Mouse (Mus musculus): ENCODE measurements around the gene Gys2.

GRCm38 (mm10) chr6:142507033-142507784 is 34.3 kb upstream of the Gys2 start:
- TF ChIP-seq CTCF (IDR thresholded peaks at IDR 0.05; ENCODE audit: insufficient read depth, low read length): no peak
- no peak for TF ChIP-seq POLR2A (IDR thresholded peaks at IDR 0.05; ENCODE audit: borderline replicate concordance, extremely low read depth, low read depth, low read length)
